Mouse (Mus musculus) lung, adult 2 months (tissue): ENCODE measurements around the gene Gm20388.

Experiments used
- CTCF ChIP-seq: fragments of 200-500 bp; IDR thresholded peaks from 2 replicates; pipeline ENCODE4 v1.5.1; 2011; ENCODE audit warnings: mild to moderate bottlenecking, low read length, control low read depth; ENCODE audit not compliant: insufficient read depth
- POLR2A ChIP-seq: fragments of 200-500 bp; IDR thresholded peaks from 2 replicates; pipeline ENCODE4 v1.6.1; 2011; ENCODE audit warnings: low read depth, mild to moderate bottlenecking, control low read depth, low read length, borderline replicate concordance; ENCODE audit errors: extremely low read depth

GRCm38 (mm10) chr8:121699936-121700335 is 1789.3 kb downstream of the Gm20388 start:
- no peak for TF ChIP-seq CTCF
- no peak for TF ChIP-seq POLR2A
